Comparison of ENCODE assay signal across 8 mouse cellular contexts in the genomic region with DNA sequence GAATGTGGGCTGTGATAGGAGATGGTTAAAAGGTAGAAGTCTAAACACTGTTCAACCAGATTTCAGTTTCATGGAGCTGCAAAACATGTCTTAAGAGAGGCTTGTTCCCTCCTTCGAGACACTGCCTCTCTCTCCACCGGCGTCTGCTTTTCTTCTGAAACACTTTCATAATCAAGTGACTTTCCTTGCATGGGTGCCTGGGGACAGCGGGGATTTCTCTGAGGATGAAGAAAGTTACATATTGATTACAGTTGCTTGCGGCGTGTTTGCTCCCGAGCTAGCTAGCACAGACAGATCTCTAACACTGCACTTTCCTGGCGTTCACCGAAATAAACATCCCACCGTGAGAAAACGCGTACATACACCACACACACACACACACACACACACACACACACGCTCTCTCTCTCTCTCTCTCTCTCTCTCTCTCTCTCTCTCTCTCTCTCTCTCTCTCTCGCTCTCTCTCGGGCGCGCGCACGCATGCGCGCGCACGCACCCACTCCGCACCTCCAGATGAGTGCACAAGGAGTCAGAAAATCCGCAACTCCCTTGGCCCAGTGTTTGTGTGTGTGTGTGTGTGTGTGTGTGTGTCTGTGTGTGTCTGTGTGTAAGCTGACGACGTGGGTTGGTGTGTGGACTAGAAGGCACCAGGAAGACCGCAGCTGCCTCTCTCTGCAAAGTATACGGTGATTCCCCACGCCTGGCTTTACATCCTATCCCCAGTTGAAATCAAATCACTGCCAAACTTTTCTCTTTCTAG. TPM values are rescaled to one million over a fixed set of nuclear protein-coding genes. Genes with fewer than 3 reads are reported as not detected.
DNase-seq lines count a peak whose midpoint lies in the region; ATAC-seq lines count a peak whose summit lies in the region.

No protein-coding gene starts in this region.

- H3K36me3 ChIP-seq in heart, embryonic 15.5 days: no peaks in the 10 kb centered on the region
- no peaks in the 10 kb centered on the region for H3K36me3 ChIP-seq in lung, embryonic 15.5 days

- H3K4me3 ChIP-seq in heart, embryonic 15.5 days: peak overlapping the region; percentile 69
- peak overlapping the region; percentile 59 for H3K4me3 ChIP-seq in lung, embryonic 15.5 days

- under 1% methylated on average over 19 of the region's 30 CpGs for WGBS in heart, embryonic 15.5 days
- under 1% methylated on average over 26 of the region's 30 CpGs for WGBS in lung, embryonic 15.5 days

- H3K27ac ChIP-seq in heart, embryonic 15.5 days: peak overlapping the region; percentile 64
- peak overlapping the region; percentile 80 for H3K27ac ChIP-seq in lung, embryonic 15.5 days

- H3K9ac ChIP-seq in heart, embryonic 15.5 days: peak overlapping the region; percentile 47
- peak overlapping the region; percentile 31 for H3K9ac ChIP-seq in lung, embryonic 15.5 days

- ATAC-seq in heart, embryonic 15.5 days (replicated peaks; ENCODE audit: insufficient number of reproducible peaks, insufficient read depth, low FRiP score, low read depth): peak; percentile 51
- ATAC-seq in lung, embryonic 15.5 days (ENCODE audit: borderline replicate concordance, extremely low read depth, low FRiP score, low TSS enrichment): peak; percentile 45

- H3K9me3 ChIP-seq in heart, embryonic 15.5 days (replicated peaks): no peaks in the 10 kb centered on the region
- no peaks in the 10 kb centered on the region for H3K9me3 ChIP-seq in lung, embryonic 15.5 days

- H3K27me3 ChIP-seq in heart, embryonic 15.5 days: peaks cover 25% of the 10 kb centered on the region
- peaks cover 19% of the 10 kb centered on the region for H3K27me3 ChIP-seq in lung, embryonic 15.5 days

- peak; percentile 44 for DNase-seq in layer of hippocampus, adult 11-12 months (ENCODE audit: low spot score)
- no peak for DNase-seq in layer of hippocampus, adult 9-10 months (ENCODE audit: low spot score)
- peak; percentile 32 for DNase-seq in embryo, embryonic 10 days (ENCODE audit: low spot score)
- peak; percentile 16 for DNase-seq in kidney, postnatal 14 days
- peak; percentile 47 to 63 for DNase-seq in right cerebral cortex, postnatal 10 days (ENCODE audit: low spot score in 2 of 2)
- no peak for DNase-seq in urinary bladder, postnatal 36 days (ENCODE audit: low spot score in 2 of 2)

- peaks cover 39% of the 10 kb centered on the region for H3K4me1 ChIP-seq in heart, embryonic 15.5 days (replicated peaks)
- peaks cover 24% of the 10 kb centered on the region for H3K4me1 ChIP-seq in lung, embryonic 15.5 days

- peak overlapping the region; percentile 94 for H3K4me2 ChIP-seq in heart, embryonic 15.5 days
- H3K4me2 ChIP-seq in lung, embryonic 15.5 days: peak overlapping the region; percentile 92

RNA-seq across cellular contexts. Expression of gene Pcdh17, which starts 0.7 kb away (rescaled TPM):
- 2.8 and 3.2 TPM in 2 replicates for polyA plus RNA-seq in heart, embryonic 15.5 days (2015; fragmentation: Nextera tagmentation; extraction: Ambion mirVana)
- polyA plus RNA-seq in lung, embryonic 15.5 days (2015; fragmentation: Nextera tagmentation; extraction: Ambion mirVana): 16.3 and 18.8 TPM in 2 replicates

Comparison
In these comparisons a context has a peak if more than half of its experiments do, and no peak if none do; other contexts are left out.
1. DNase-seq: peak in layer of hippocampus, adult 11-12 months (single experiment), embryo, embryonic 10 days (single experiment), kidney, postnatal 14 days (single experiment) and right cerebral cortex, postnatal 10 days (2 of 2); none in layer of hippocampus, adult 9-10 months (single experiment) and urinary bladder, postnatal 36 days (0 of 2).